Mouse (Mus musculus): ENCODE results near the gene Rftn2. TPM values are rescaled to one million over a fixed set of nuclear protein-coding genes. Genes with fewer than 3 reads are reported as not detected.

Gene Rftn2
- polyA plus RNA-seq, 1 experiment, result 1.6 TPM

GRCm38 (mm10) chr1:55174558-55175034, 52.0 kb downstream of the Rftn2 start:
- H3K27ac ChIP-seq (ENCODE audit: insufficient read depth, low read length), result no peak overlapping the region

GRCm38 (mm10) chr1:55173720-55174557, 52.6 kb downstream of the Rftn2 start:
- H3K4me3 ChIP-seq (ENCODE audit: extremely low read depth, insufficient read depth, insufficient read length), result no peak overlapping the region
- H3K27me3 ChIP-seq (ENCODE audit: control insufficient read depth, insufficient read depth, low read length), result no peaks in the 10 kb centered on the region
- peaks cover 1% of the 10 kb centered on the region; the same call in 1 of the 2 replicates for H3K36me3 ChIP-seq (ENCODE audit: control insufficient read depth, insufficient read depth, low read length)
- no peak for DNase-seq (ENCODE audit: low read depth in 1 of 2, low spot score in 2 of 2)
- H3K4me1 ChIP-seq (ENCODE audit: control insufficient read depth, insufficient read depth, insufficient read length), result no peaks in the 10 kb centered on the region
- no peak overlapping the region for H3K27ac ChIP-seq (ENCODE audit: insufficient read depth, low read length)
- WGBS, result 88% methylated on average over 10 of the region's 10 CpGs
- no peak for TF ChIP-seq CTCF (IDR thresholded peaks at IDR 0.05; ENCODE audit: extremely low read depth, insufficient read depth, insufficient read length, insufficient replicate concordance)
- no peak for TF ChIP-seq POLR2A (IDR thresholded peaks at IDR 0.05; ENCODE audit: low read depth, low read length)

More at GRCm38 (mm10) chr1:55174558-55175034, 52.0 kb downstream of the Rftn2 start:
- TF ChIP-seq POLR2A (IDR thresholded peaks at IDR 0.05; ENCODE audit: low read depth, low read length), result no peak
- TF ChIP-seq CTCF (IDR thresholded peaks at IDR 0.05; ENCODE audit: extremely low read depth, insufficient read depth, insufficient read length, insufficient replicate concordance), result no peak
- Histone ChIP-seq H3K36me3 (ENCODE audit: control insufficient read depth, insufficient read depth, low read length) (peaks cover 1% of the 10 kb centered on the region; the same call in 1 of the 2 replicates), H3K4me3 (ENCODE audit: extremely low read depth, insufficient read depth, insufficient read length) (no peak overlapping the region), H3K4me1 (ENCODE audit: control insufficient read depth, insufficient read depth, insufficient read length) (no peaks in the 10 kb centered on the region), H3K27me3 (ENCODE audit: control insufficient read depth, insufficient read depth, low read length) (no peaks in the 10 kb centered on the region)
- 49% methylated on average over 3 of the region's 3 CpGs for WGBS
- DNase-seq (ENCODE audit: low read depth in 1 of 2, low spot score in 2 of 2), result no peak

- H3K4me1 ChIP-seq (ENCODE audit: control insufficient read depth, insufficient read depth, insufficient read length), result no peaks in the 10 kb centered on the region
- DNase-seq (ENCODE audit: low read depth in 1 of 2, low spot score in 2 of 2), result no peak
- TF ChIP-seq POLR2A (IDR thresholded peaks at IDR 0.05; ENCODE audit: low read depth, low read length) (no peak), CTCF (IDR thresholded peaks at IDR 0.05; ENCODE audit: extremely low read depth, insufficient read depth, insufficient read length, insufficient replicate concordance) (no peak)
- H3K27ac ChIP-seq (ENCODE audit: insufficient read depth, low read length), result no peak overlapping the region
- no peak overlapping the region for H3K4me3 ChIP-seq (ENCODE audit: extremely low read depth, insufficient read depth, insufficient read length)
- peaks cover 1% of the 10 kb centered on the region; the same call in 1 of the 2 replicates for H3K36me3 ChIP-seq (ENCODE audit: control insufficient read depth, insufficient read depth, low read length)
- no peaks in the 10 kb centered on the region for H3K27me3 ChIP-seq (ENCODE audit: control insufficient read depth, insufficient read depth, low read length)
- 86% methylated on average over 22 of the region's 22 CpGs for WGBS
These were observed 54.9 kb downstream of the Rftn2 start for GRCm38 (mm10) chr1:55171361-55172325.

- no peak for DNase-seq (ENCODE audit: low read depth in 1 of 2, low spot score in 2 of 2)
- WGBS, result 94% methylated on average over 4 of the region's 4 CpGs
- Histone ChIP-seq H3K36me3 (ENCODE audit: control insufficient read depth, insufficient read depth, low read length) (peaks cover 1% of the 10 kb centered on the region; the same call in 1 of the 2 replicates), H3K27ac (ENCODE audit: insufficient read depth, low read length) (no peak overlapping the region), H3K4me3 (ENCODE audit: extremely low read depth, insufficient read depth, insufficient read length) (no peak overlapping the region), H3K4me1 (ENCODE audit: control insufficient read depth, insufficient read depth, insufficient read length) (no peaks in the 10 kb centered on the region), H3K27me3 (ENCODE audit: control insufficient read depth, insufficient read depth, low read length) (no peaks in the 10 kb centered on the region)
- TF ChIP-seq CTCF (IDR thresholded peaks at IDR 0.05; ENCODE audit: extremely low read depth, insufficient read depth, insufficient read length, insufficient replicate concordance) (no peak), POLR2A (IDR thresholded peaks at IDR 0.05; ENCODE audit: low read depth, low read length) (no peak)
These were observed 58.0 kb downstream of the Rftn2 start for GRCm38 (mm10) chr1:55168591-55168990.

- no peak overlapping the region for H3K27ac ChIP-seq (ENCODE audit: insufficient read depth, low read length)
- H3K4me3 ChIP-seq (ENCODE audit: extremely low read depth, insufficient read depth, insufficient read length), result no peak overlapping the region
- peaks cover 1% of the 10 kb centered on the region; the same call in 1 of the 2 replicates for H3K36me3 ChIP-seq (ENCODE audit: control insufficient read depth, insufficient read depth, low read length)
- no peak for DNase-seq (ENCODE audit: low read depth in 1 of 2, low spot score in 2 of 2)
- TF ChIP-seq CTCF (IDR thresholded peaks at IDR 0.05; ENCODE audit: extremely low read depth, insufficient read depth, insufficient read length, insufficient replicate concordance), result no peak
- TF ChIP-seq POLR2A (IDR thresholded peaks at IDR 0.05; ENCODE audit: low read depth, low read length), result no peak
- WGBS, result 84% methylated on average over 4 of the region's 4 CpGs
- H3K4me1 ChIP-seq (ENCODE audit: control insufficient read depth, insufficient read depth, insufficient read length), result no peaks in the 10 kb centered on the region
- H3K27me3 ChIP-seq (ENCODE audit: control insufficient read depth, insufficient read depth, low read length), result no peaks in the 10 kb centered on the region
These were observed 59.0 kb downstream of the Rftn2 start for GRCm38 (mm10) chr1:55167560-55167959.

DNA sequence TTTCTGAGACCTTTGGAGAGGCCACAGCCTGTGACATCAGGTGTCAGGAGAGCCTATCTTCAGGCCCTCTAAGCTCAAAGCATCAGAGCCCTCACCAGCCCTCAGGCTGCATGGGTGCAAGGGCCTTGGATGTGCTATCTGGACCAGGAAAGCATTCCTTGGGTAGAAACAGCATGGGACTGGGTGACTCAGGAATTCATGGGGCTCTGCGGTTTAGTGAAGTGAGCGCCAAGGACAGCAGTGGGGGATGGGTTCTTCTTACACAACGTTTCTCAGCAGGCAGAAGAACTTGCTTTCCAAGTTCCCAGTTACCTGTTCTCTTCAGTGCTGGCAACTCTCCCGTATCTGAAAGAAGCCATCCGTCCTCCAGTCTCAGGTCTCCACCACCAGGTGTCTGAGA, 62.6 kb downstream of the Rftn2 start:
- no peak for TF ChIP-seq POLR2A (IDR thresholded peaks at IDR 0.05; ENCODE audit: low read depth, low read length)
- TF ChIP-seq CTCF (IDR thresholded peaks at IDR 0.05; ENCODE audit: extremely low read depth, insufficient read depth, insufficient read length, insufficient replicate concordance), result no peak
- Histone ChIP-seq H3K27me3 (ENCODE audit: control insufficient read depth, insufficient read depth, low read length) (no peaks in the 10 kb centered on the region), H3K4me1 (ENCODE audit: control insufficient read depth, insufficient read depth, insufficient read length) (no peaks in the 10 kb centered on the region), H3K36me3 (ENCODE audit: control insufficient read depth, insufficient read depth, low read length) (no peaks in the 10 kb centered on the region), H3K4me3 (ENCODE audit: extremely low read depth, insufficient read depth, insufficient read length) (no peak overlapping the region), H3K27ac (ENCODE audit: insufficient read depth, low read length) (no peak overlapping the region)
- no peak for DNase-seq (ENCODE audit: low read depth in 1 of 2, low spot score in 2 of 2)
- WGBS, result 66% methylated on average over 5 of the region's 5 CpGs
